Mouse (Mus musculus) urinary bladder, postnatal 36 days (tissue): ENCODE data around the gene Usp43.

Experiments used
- DNase-seq, 2 experiments: peaks; one replicate each; pipeline ENCODE4 v3.0.0; 2022; ENCODE audit warnings: low spot score in 2 of 2, mixed read lengths in 1 of 2

The Usp43 gene

DNA sequence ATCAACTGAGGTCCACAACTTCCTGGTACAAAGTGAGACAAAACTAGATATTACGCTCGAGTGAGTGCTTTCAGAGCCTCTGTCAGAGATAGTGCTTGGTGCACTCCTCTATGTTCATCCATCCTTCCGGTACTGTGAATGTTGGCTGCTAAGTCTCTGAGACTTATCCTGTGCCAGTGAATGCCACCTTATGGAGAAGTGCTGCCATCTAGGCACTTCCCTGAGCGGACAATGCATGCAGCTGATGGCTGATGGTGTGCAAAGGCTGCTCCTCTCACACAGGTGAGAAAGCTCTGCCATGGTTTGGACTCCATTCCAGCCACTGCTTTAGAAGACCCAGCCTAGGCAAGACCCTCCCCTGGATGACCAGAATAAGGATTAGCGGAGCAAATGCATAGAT lies 113.9 kb downstream of the Usp43 start:
- no peak for DNase-seq

DNA sequence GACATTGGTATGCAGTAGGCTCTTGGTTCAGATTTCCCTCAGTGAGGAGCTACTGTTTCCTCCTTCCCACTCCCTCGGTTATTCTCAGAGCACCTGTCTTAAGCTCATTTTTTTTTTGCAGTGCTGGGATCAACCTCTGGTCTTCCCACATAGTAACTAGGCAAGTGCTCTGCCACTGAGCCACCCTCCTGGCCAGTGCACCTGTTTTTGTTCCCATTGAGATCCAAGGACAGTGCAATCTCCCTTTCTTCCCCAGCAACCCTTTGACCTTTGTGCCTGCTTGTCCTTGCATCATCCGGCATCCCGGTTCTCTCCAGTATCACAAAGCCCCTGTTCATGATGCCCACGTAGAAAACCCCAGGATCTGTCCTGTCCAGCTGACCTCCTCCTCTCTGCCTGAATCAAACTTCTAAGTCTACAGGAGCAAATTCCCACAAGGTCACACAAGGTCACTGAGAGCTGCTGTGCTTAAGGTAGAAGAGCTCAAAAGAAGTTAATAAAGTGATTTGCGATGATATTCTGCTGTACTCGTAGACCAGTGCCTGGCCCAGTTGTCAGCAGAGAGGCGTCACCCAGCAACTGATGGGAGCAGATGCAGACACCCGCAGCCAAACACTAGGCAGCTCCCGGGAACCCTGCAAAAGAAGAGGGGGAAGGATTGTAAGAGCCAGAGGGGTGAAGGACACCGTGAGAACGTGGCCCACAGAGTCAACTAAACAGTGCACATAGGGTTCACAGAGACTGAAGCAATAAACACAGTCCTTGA lies 114.9 kb downstream of the Usp43 start:
- DNase-seq = no peak

DNA sequence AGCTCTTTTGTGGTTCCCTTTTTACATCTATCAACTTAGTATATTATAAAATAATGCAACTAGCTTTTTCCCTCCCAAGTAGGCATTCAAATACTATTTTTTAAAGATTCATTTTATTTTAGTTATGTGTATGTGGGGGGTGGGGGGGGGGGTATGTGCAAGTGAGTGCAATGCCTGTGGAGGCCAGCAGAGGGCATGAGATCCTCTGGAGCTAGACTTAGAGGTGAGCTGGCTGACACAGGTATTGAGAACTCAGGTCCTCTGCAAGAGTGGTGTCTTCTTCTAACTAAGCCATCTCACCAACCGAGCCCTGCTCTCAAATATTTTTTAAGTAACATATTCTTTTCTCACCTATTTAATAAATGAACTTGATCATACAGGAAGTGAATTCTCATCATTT lies 116.4 kb downstream of the Usp43 start:
- no peak for DNase-seq
